Mouse (Mus musculus): ENCODE results near the gene Tspan17. TPM values are rescaled to one million over a fixed set of nuclear protein-coding genes. Genes with fewer than 3 reads are reported as not detected.

Tspan17 gene
- polyA plus RNA-seq, 1 experiment from 2014 or later = 15.4 TPM

DNA sequence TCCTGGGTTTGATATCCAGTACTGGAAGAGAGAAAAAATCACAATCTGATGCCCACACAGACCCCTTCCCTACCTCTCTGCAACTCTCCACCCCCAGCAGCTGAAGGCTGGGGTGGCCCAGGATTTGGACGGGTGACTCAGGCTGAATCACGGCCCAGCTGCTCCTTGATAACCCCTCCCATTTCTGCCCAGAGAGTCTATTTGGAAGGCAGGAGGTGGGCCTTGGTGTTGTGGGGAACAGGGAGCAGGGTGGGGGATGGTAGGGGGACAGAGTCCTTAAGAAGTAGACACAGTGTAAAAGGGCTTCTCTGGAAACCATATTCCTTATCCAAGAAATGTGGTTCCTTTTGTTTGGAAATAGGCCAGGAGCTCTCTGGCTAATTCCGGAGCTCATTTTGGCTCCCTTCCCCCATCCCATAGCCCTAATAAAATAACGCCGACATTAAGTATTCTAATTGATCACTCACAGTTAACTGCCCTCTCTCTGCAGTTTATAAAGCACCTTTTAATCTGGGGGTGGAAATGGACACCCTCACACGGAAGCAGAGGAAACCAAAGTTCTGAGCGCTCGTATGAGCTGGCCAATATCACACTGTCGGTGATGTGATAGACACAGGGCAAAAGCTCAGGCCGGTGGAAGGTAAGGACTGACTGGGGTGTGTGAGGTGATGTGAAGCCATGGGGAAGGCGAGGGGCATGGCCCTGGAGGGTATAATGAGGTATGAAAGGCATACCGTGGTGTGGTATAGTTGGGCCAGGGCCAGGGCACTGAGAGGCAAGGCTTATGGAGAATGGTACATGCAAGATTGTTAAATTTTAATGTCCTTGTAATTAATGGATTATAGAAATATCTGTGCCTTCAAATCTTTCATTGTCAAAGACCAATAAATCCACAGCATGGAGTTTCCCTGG is 34.8 kb upstream of the Tspan17 start:
- Histone ChIP-seq H3K27ac (replicated peaks) (no peak overlapping the region), H3K36me3 (ENCODE audit: control insufficient read depth, insufficient read depth, low read length) (no peaks in the 10 kb centered on the region), H3K9me3 (ENCODE audit: control insufficient read depth, low read length) (no peaks in the 10 kb centered on the region), H3K27me3 (ENCODE audit: control insufficient read depth, insufficient read depth, low read length) (no peaks in the 10 kb centered on the region; the same call in 1 of the 2 replicates), H3K4me1 (replicated peaks; ENCODE audit: control insufficient read depth, insufficient read depth) (peaks cover 3% of the 10 kb centered on the region; the same call in 1 of the 2 replicates), H3K4me2 (replicated peaks; ENCODE audit: low read depth) (no peak overlapping the region), H3K9ac (ENCODE audit: low read length) (no peak overlapping the region), H3K4me3 (ENCODE audit: low read depth, low read length) (no peak overlapping the region)
- DNase-seq (ENCODE audit: low spot score) = no peak
- 38% methylated on average over 12 of the region's 12 CpGs for WGBS
- TF ChIP-seq CTCF (IDR thresholded peaks at IDR 0.05; ENCODE audit: low read depth) (no peak), EP300 (optimal IDR thresholded peaks at IDR 0.05) (no peak)
- no peak for ATAC-seq (ENCODE audit: low FRiP score, low TSS enrichment)

DNA sequence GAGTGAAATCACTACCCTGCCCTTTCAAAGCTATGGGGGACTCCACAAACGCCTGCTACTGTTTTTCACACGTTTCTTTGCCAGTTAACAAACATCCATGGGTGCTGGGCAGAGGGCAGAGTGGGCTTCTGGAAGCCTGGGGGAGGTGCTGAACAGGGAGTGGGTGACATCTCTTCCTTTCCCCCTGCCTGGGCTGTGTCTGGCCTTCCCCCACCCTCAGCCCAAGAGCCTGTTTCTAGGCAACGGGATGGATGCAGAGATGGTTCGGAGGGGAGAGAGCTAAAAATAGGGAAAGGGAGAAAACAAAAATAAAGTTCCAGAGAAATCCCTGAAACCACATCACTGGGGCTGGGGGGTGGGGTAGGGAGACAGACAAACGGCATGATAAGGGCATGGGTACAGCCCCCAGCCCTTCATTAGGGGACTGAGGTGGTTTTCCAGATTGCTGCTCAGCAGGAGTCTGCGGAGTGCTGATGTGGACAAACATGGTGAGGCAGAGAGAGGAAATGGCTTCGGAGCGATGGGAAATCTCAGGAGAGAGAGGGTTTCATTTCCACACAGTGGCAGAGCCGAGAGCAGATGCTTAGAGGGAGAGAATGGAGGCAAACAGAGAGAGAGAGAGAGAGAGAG is 33.9 kb upstream of the Tspan17 start:
- WGBS = 22% methylated on average over 9 of the region's 9 CpGs

DNA sequence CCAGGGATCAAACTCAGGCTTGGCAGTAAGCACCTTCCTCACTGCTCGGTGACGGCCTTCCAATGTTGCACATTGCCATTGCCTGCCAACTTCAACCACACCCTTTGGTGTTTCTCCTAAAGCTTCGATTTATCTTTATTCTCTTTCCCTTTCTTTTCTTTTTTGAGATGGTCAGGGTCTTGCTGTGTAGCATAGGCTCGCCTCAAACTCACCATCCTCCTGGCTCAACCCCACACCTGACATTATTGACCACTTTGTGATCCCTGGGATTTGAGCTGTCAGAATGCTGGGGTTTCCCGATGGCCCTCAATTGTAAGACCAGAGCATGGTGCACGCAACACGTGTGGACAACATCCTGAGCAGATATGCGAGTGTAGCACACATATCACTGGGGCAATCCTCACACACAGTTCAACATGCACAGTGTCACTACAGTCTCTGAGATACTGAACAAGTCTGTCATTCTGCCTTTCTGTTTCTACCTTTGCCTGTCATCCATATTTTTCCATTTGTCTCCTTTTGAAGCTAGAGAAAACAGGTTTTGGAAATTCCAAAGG is 32.9 kb upstream of the Tspan17 start:
- TF ChIP-seq CTCF (IDR thresholded peaks at IDR 0.05; ENCODE audit: low read depth) = no peak
- Histone ChIP-seq H3K4me2 (replicated peaks; ENCODE audit: low read depth) (no peak overlapping the region), H3K4me3 (ENCODE audit: low read depth, low read length) (no peak overlapping the region), H3K27me3 (ENCODE audit: control insufficient read depth, insufficient read depth, low read length) (no peaks in the 10 kb centered on the region), H3K9me3 (ENCODE audit: control insufficient read depth, low read length) (no peaks in the 10 kb centered on the region), H3K9ac (ENCODE audit: low read length) (no peak overlapping the region), H3K27ac (replicated peaks) (no peak overlapping the region), H3K4me1 (replicated peaks; ENCODE audit: control insufficient read depth, insufficient read depth) (no peaks in the 10 kb centered on the region), H3K36me3 (ENCODE audit: control insufficient read depth, insufficient read depth, low read length) (no peaks in the 10 kb centered on the region)
- ATAC-seq (ENCODE audit: low FRiP score, low TSS enrichment) (no peak), DNase-seq (ENCODE audit: low spot score) (no peak)
- 81% methylated on average over 8 of the region's 8 CpGs for WGBS

More for the DNA sequence above, 33.9 kb upstream of the Tspan17 start:
- no peak for TF ChIP-seq CTCF (IDR thresholded peaks at IDR 0.05; ENCODE audit: low read depth)
- DNase-seq (ENCODE audit: low spot score) (no peak), ATAC-seq (ENCODE audit: low FRiP score, low TSS enrichment) (no peak)
- Histone ChIP-seq H3K36me3 (ENCODE audit: control insufficient read depth, insufficient read depth, low read length) (no peaks in the 10 kb centered on the region), H3K9ac (ENCODE audit: low read length) (no peak overlapping the region), H3K9me3 (ENCODE audit: control insufficient read depth, low read length) (no peaks in the 10 kb centered on the region), H3K27ac (replicated peaks) (no peak overlapping the region), H3K27me3 (ENCODE audit: control insufficient read depth, insufficient read depth, low read length) (no peaks in the 10 kb centered on the region; the same call in 1 of the 2 replicates), H3K4me3 (ENCODE audit: low read depth, low read length) (no peak overlapping the region), H3K4me2 (replicated peaks; ENCODE audit: low read depth) (no peak overlapping the region), H3K4me1 (replicated peaks; ENCODE audit: control insufficient read depth, insufficient read depth) (no peaks in the 10 kb centered on the region)

DNA sequence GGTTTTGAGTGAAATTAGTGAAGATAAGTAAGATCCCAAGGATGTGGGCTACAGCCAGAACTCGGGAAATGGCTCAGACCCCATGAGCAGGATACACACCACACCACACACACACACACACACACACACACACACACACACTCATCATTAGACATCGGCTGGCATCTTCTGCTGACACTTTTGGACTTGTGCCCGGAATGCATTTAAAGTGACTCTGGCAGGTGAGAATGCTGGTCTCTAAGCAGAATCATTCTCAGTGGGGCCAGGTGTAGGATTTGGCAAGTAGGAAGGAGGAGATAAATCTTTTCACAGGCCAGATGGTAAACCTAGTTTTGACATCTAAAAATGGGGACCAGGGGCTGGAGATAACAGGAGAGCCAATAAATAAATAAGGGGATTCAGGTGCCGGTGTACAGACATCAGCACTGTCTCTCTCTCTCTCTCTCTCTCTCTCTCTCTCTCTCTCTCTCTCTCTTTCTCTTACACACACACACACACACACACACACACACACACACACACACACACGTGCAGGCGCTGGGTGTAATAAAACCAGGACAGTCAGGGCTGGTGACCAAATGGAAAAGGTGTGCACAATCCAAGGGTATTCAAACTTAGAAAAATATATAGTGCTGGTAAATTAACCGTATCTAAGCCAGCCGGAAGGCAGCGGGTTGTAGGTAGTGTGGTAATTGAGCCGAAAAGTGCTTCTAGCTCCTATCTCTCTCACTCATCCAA is 31.9 kb upstream of the Tspan17 start:
- H3K36me3 ChIP-seq (ENCODE audit: control insufficient read depth, insufficient read depth, low read length) = no peaks in the 10 kb centered on the region
- H3K9ac ChIP-seq (ENCODE audit: low read length) = no peak overlapping the region
- no peak for ATAC-seq (ENCODE audit: low FRiP score, low TSS enrichment)
- no peak for TF ChIP-seq EP300 (optimal IDR thresholded peaks at IDR 0.05)
- no peaks in the 10 kb centered on the region for H3K9me3 ChIP-seq (ENCODE audit: control insufficient read depth, low read length)
- 43% methylated on average over 10 of the region's 10 CpGs for WGBS
- no peaks in the 10 kb centered on the region for H3K27me3 ChIP-seq (ENCODE audit: control insufficient read depth, insufficient read depth, low read length)
- DNase-seq (ENCODE audit: low spot score) = no peak
- H3K27ac ChIP-seq (replicated peaks) = no peak overlapping the region
- H3K4me3 ChIP-seq (ENCODE audit: low read depth, low read length) = no peak overlapping the region
- no peaks in the 10 kb centered on the region for H3K4me1 ChIP-seq (replicated peaks; ENCODE audit: control insufficient read depth, insufficient read depth)
- no peak overlapping the region; the same call in 1 of the 2 replicates for H3K4me2 ChIP-seq (replicated peaks; ENCODE audit: low read depth)

DNA sequence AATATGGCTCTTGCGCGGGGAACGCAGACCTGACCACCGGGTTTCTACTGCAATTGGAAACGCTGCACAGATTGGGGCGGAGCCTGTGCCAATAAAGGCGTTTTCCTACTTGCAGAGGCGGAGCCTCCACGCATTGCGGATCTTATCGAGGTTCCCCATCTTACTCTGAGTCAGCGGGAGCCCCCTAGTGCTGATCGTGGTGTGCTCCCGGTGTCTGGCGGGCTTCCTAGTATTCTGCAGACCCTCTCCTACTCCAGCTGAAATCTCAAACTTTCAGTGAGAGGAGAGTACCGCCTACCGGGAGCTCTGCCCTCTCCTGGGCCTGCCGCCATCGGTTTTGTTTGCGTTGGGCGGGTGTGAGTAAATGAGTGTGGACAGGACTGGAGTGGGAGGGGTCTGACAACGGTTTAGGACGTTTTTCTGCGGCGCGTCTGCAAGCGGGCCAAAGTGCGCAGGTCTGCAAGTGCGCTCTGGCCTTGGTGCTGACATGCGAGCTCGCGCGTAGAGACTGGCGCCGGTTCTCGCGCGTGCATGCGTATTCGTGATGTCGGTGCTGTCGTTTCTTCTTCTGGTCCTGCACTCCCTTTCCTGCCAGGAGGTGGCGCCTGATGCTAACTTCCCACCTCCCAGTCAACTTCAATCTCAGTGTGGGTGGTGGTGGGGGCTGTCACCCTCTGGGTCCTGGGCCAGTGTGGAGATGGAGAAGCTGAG is 31.0 kb upstream of the Tspan17 start:
- H3K27ac ChIP-seq (replicated peaks) = no peak overlapping the region
- peak overlapping the region; percentile 32 for H3K4me3 ChIP-seq (ENCODE audit: low read depth, low read length)
- H3K4me2 ChIP-seq (replicated peaks; ENCODE audit: low read depth) = peak overlapping the region; percentile 55
- ATAC-seq (ENCODE audit: low FRiP score, low TSS enrichment) = peak; percentile 87
- H3K4me1 ChIP-seq (replicated peaks; ENCODE audit: control insufficient read depth, insufficient read depth) = no peaks in the 10 kb centered on the region
- no peak overlapping the region for H3K9ac ChIP-seq (ENCODE audit: low read length)
- TF ChIP-seq CTCF (IDR thresholded peaks at IDR 0.05; ENCODE audit: low read depth) (peak; percentile 84), EP300 (optimal IDR thresholded peaks at IDR 0.05) (no peak)
- no peaks in the 10 kb centered on the region for H3K27me3 ChIP-seq (ENCODE audit: control insufficient read depth, insufficient read depth, low read length)
- peak; percentile 93 for DNase-seq (ENCODE audit: low spot score)
- under 1% methylated on average over 43 of the region's 43 CpGs for WGBS
- H3K36me3 ChIP-seq (ENCODE audit: control insufficient read depth, insufficient read depth, low read length) = no peaks in the 10 kb centered on the region
- no peaks in the 10 kb centered on the region for H3K9me3 ChIP-seq (ENCODE audit: control insufficient read depth, low read length)
